Mouse (Mus musculus): ENCODE results near the gene Nf2. TPM values are rescaled to one million over a fixed set of nuclear protein-coding genes. Genes with fewer than 3 reads are reported as not detected.

The Nf2 gene
- polyA plus RNA-seq, 2 experiments: 10.7 to 12.1 TPM

- WGBS (ENCODE audit: insufficient replicate concordance): 24% methylated on average over 6 of the region's 6 CpGs
- Histone ChIP-seq H3K4me3 (ENCODE audit: insufficient read depth in 1 of 2, low read depth in 2 of 2, low read length in 2 of 2) (no peak overlapping the region), H3K36me3 (replicated peaks; ENCODE audit: control insufficient read depth, insufficient read depth, low read depth) (no peaks in the 10 kb centered on the region)
These were observed 87.3 kb downstream of the Nf2 start for GRCm38 (mm10) chr11:4761991-4762390.

DNA sequence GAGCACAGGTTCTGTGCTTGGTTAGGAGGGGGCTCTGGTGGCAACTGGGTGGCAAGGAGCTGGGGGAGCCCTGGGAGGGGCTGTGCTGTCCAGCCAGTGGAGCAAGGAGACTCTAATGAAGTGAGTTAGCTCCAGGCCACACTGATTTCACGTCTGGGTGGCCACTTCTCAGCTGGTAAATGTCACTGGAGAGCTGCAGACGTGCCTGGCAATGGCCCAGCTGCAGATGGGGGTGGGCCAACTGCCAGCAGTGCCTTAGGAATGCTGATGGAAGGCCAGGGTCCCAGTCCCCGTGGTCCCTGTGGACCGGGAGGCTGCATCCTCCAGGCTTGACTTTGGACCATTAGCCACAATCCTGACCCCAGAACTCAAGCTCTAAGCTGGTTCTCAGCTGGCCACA lies 88.9 kb downstream of the Nf2 start:
- Histone ChIP-seq H3K27ac (no peak overlapping the region), H3K27me3 (ENCODE audit: control insufficient read depth, insufficient read depth, low read length) (no peaks in the 10 kb centered on the region; the same call in 1 of the 2 replicates), H3K4me2 (ENCODE audit: low read depth) (no peak overlapping the region), H3K9ac (replicated peaks) (no peak overlapping the region), H3K4me1 (replicated peaks; ENCODE audit: control insufficient read depth in 2 of 2, insufficient read depth in 2 of 2, low read length in 1 of 2) (no peaks in the 10 kb centered on the region), H3K9me3 (ENCODE audit: control insufficient read depth, low read length) (no peaks in the 10 kb centered on the region), H3K36me3 (replicated peaks; ENCODE audit: control insufficient read depth, insufficient read depth, low read depth) (no peaks in the 10 kb centered on the region), H3K4me3 (ENCODE audit: insufficient read depth in 1 of 2, low read depth in 2 of 2, low read length in 2 of 2) (no peak overlapping the region)
- no peak for TF ChIP-seq EP300 (IDR thresholded peaks at IDR 0.05; ENCODE audit: low read depth)
- no peak for TF ChIP-seq CTCF (IDR thresholded peaks at IDR 0.05; ENCODE audit: low read depth)
- ATAC-seq (ENCODE audit: insufficient read depth) (no peak), DNase-seq (ENCODE audit: low read depth in 3 of 3, low spot score in 3 of 3) (no peak)
- WGBS (ENCODE audit: insufficient replicate concordance): 37% methylated on average over 4 of the region's 4 CpGs

More at GRCm38 (mm10) chr11:4761991-4762390, 87.3 kb downstream of the Nf2 start:
- Histone ChIP-seq H3K27ac (no peak overlapping the region), H3K9ac (replicated peaks) (no peak overlapping the region), H3K9me3 (ENCODE audit: control insufficient read depth, low read length) (no peaks in the 10 kb centered on the region), H3K27me3 (ENCODE audit: control insufficient read depth, insufficient read depth, low read length) (no peaks in the 10 kb centered on the region; the same call in 1 of the 2 replicates), H3K4me2 (ENCODE audit: low read depth) (no peak overlapping the region), H3K4me1 (replicated peaks; ENCODE audit: control insufficient read depth in 2 of 2, insufficient read depth in 2 of 2, low read length in 1 of 2) (no peaks in the 10 kb centered on the region)
- DNase-seq (ENCODE audit: low read depth in 3 of 3, low spot score in 3 of 3) (no peak), ATAC-seq (ENCODE audit: insufficient read depth) (no peak)
- no peak for TF ChIP-seq CTCF (IDR thresholded peaks at IDR 0.05; ENCODE audit: low read depth)
- TF ChIP-seq EP300 (IDR thresholded peaks at IDR 0.05; ENCODE audit: low read depth): no peak

GRCm38 (mm10) chr11:4757789-4758158 lies 91.6 kb downstream of the Nf2 start:
- DNase-seq (ENCODE audit: low read depth in 3 of 3, low spot score in 3 of 3): no peak
- Histone ChIP-seq H3K9ac (replicated peaks) (no peak overlapping the region), H3K4me2 (ENCODE audit: low read depth) (no peak overlapping the region), H3K4me3 (ENCODE audit: insufficient read depth in 1 of 2, low read depth in 2 of 2, low read length in 2 of 2) (no peak overlapping the region), H3K9me3 (ENCODE audit: control insufficient read depth, low read length) (no peaks in the 10 kb centered on the region; the same call in 1 of the 2 replicates), H3K27ac (no peak overlapping the region), H3K36me3 (replicated peaks; ENCODE audit: control insufficient read depth, insufficient read depth, low read depth) (no peaks in the 10 kb centered on the region), H3K27me3 (ENCODE audit: control insufficient read depth, insufficient read depth, low read length) (no peaks in the 10 kb centered on the region; the same call in 1 of the 2 replicates), H3K4me1 (replicated peaks; ENCODE audit: control insufficient read depth in 2 of 2, insufficient read depth in 2 of 2, low read length in 1 of 2) (no peaks in the 10 kb centered on the region)
- no peak for ATAC-seq (ENCODE audit: insufficient read depth)
- TF ChIP-seq CTCF (IDR thresholded peaks at IDR 0.05; ENCODE audit: low read depth) (no peak), EP300 (IDR thresholded peaks at IDR 0.05; ENCODE audit: low read depth) (no peak)
- 36% methylated on average over 4 of the region's 4 CpGs for WGBS (ENCODE audit: insufficient replicate concordance)

DNA sequence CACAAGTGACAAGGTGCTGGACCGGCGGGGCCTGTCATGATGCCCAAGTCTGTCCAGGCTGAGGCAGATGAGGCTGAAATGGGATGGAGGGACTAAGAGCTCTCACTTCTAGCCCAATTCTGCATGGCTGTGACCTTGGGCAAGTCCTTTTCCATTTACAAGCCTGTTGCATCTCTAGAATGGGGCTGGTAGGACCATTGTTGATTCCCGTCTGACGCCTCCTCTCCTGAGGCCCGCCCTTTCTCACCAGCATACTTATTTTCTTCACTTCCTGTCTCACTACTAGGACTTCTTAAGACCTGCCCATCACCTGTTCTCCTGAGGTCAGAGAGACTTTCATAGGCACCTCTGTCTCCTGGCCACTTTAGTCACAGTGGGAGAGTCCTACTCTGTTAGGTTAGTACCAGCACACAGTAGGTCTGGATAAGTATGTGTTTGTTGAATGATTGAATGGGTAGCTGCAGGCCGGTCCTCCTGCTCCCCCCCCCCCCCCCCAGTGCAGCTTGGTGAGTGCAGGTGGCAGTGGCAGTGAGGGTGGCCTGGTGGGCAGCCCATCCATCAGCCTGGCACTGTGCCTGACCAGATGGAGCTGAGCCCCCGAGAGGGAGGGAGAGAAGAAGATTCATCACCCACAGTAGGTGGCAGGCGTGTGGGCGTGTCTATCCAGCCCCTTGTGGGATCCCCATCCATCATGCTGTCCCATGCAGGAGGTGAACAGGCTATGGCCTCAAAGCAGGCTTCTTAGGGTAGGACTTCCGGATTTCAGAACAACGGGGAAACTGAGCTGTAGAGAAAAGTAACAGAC lies 92.2 kb downstream of the Nf2 start:
- no peaks in the 10 kb centered on the region for H3K4me1 ChIP-seq (replicated peaks; ENCODE audit: control insufficient read depth in 2 of 2, insufficient read depth in 2 of 2, low read length in 1 of 2)
- no peak overlapping the region for H3K4me2 ChIP-seq (ENCODE audit: low read depth)
- ATAC-seq (ENCODE audit: insufficient read depth) (no peak), DNase-seq (ENCODE audit: low read depth in 3 of 3, low spot score in 3 of 3) (no peak)
- TF ChIP-seq EP300 (IDR thresholded peaks at IDR 0.05; ENCODE audit: low read depth) (no peak), CTCF (IDR thresholded peaks at IDR 0.05; ENCODE audit: low read depth) (no peak)
- H3K27ac ChIP-seq: no peak overlapping the region
- WGBS (ENCODE audit: insufficient replicate concordance): 48% methylated on average over 11 of the region's 11 CpGs
- H3K27me3 ChIP-seq (ENCODE audit: control insufficient read depth, insufficient read depth, low read length): no peaks in the 10 kb centered on the region; the same call in 1 of the 2 replicates
- no peak overlapping the region for H3K9ac ChIP-seq (replicated peaks)
- H3K9me3 ChIP-seq (ENCODE audit: control insufficient read depth, low read length): no peaks in the 10 kb centered on the region; the same call in 1 of the 2 replicates
- no peak overlapping the region for H3K4me3 ChIP-seq (ENCODE audit: insufficient read depth in 1 of 2, low read depth in 2 of 2, low read length in 2 of 2)
- no peaks in the 10 kb centered on the region for H3K36me3 ChIP-seq (replicated peaks; ENCODE audit: control insufficient read depth, insufficient read depth, low read depth)

DNA sequence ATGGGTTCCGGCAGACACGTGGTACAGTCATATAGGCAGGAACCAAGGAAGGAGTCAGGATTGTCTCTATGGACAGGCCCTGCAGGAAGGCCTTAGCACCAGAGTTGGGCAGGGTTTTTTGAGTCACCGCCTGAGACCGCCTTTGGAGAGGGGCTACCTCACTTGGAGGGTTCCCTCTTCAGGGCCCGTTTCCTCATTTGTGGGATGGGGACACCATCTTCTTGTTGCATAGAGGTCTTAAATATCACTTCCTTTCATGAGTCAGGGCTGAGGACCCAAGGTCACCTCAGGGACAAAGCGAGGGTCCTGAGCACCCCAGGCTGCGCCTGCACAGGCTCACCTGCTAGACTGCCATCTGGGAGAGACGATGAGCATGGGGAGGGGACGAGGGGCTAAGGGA lies 92.9 kb downstream of the Nf2 start:
- Histone ChIP-seq H3K27me3 (ENCODE audit: control insufficient read depth, insufficient read depth, low read length) (no peaks in the 10 kb centered on the region; the same call in 1 of the 2 replicates), H3K36me3 (replicated peaks; ENCODE audit: control insufficient read depth, insufficient read depth, low read depth) (no peaks in the 10 kb centered on the region), H3K4me2 (ENCODE audit: low read depth) (no peak overlapping the region), H3K4me1 (replicated peaks; ENCODE audit: control insufficient read depth in 2 of 2, insufficient read depth in 2 of 2, low read length in 1 of 2) (no peaks in the 10 kb centered on the region), H3K9me3 (ENCODE audit: control insufficient read depth, low read length) (no peaks in the 10 kb centered on the region; the same call in 1 of the 2 replicates), H3K27ac (no peak overlapping the region), H3K4me3 (ENCODE audit: insufficient read depth in 1 of 2, low read depth in 2 of 2, low read length in 2 of 2) (no peak overlapping the region), H3K9ac (replicated peaks) (no peak overlapping the region)
- ATAC-seq (ENCODE audit: insufficient read depth) (no peak), DNase-seq (ENCODE audit: low read depth in 3 of 3, low spot score in 3 of 3) (no peak)
- no peak for TF ChIP-seq CTCF (IDR thresholded peaks at IDR 0.05; ENCODE audit: low read depth)
- no peak for TF ChIP-seq EP300 (IDR thresholded peaks at IDR 0.05; ENCODE audit: low read depth)
- 54% methylated on average over 9 of the region's 9 CpGs for whole genome bisulfite sequencing (ENCODE audit: insufficient replicate concordance)
